Mouse (Mus musculus): ENCODE data around the gene Slc39a13.

DNA sequence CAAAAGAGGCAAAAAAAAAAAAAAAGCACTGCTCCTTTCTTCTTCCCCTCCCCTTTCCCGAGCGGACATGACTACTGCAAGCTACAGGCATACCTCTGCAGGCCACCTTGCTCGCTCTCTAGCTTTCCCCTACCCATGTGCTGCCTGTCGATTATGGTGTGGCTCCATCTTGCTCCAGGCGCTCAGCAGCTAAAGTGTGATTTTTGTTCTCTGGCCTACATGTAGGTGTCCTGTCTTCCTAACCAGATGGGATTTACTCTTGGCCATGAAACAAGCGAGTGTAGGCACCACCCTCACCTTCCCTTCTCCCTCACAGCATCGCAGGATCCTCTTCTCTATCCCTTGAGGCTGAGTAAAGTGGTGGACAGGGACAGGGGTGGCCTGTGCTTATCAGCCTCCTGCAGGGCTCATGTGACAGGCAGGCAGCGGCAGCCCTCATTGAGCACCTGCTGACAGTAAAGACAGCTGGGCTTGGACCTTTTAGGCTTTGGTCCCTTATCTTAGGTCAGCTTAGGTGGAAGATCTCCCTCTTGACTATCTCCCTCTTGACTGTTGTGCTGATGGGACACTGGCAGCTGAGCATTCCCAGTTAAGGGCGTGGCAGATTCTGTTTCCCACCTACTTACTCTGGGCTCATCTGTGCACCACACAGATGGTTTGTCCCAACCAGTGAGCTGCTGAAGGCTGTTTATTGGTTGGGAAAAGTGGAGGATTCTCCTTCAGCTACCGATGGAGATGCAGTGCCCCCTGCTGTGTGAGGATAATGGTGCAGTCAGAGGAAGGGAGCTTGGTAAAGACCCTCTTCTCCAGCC lies 9.5 kb downstream of the Slc39a13 start:
- TF ChIP-seq CTCF (IDR thresholded peaks at IDR 0.05; ENCODE audit: insufficient read depth, low read length): peak; percentile 58
- TF ChIP-seq POLR2A (IDR thresholded peaks at IDR 0.05; ENCODE audit: borderline replicate concordance, extremely low read depth, low read depth, low read length): no peak

Measured in lung, adult 2 months (tissue).